Mouse (Mus musculus): ENCODE data around the gene Fa2h. TPM values are rescaled to one million over a fixed set of nuclear protein-coding genes. Genes with fewer than 3 reads are reported as not detected.
A peak's percentile ranks its signal among the peaks of the same experiment; 100 is the strongest.

Gene Fa2h
- polyA plus RNA-seq, 1 experiment from 2014 or later, result not detected

DNA sequence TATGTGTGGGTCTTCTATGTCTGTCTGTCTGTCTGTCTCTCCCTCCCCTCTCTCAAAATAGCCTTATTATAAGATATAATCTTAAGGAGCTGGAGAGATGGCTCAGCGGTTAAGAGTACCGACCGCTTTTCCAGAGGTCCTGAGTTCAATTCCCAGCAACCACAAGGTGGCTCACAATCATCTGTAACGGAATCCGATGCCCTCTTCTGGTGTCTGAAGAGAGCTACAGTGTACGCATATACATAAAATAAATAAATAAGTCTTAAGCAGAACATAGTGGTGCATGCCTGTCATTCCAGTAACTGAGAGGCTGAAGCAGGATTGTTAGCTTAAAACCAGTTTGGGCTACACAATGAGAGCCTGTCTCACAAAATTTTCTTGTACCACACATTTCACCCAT is 43.0 kb downstream of the Fa2h start:
- H3K36me3 ChIP-seq (ENCODE audit: control insufficient read depth, insufficient read depth, low read length), result no peaks in the 10 kb centered on the region
- DNase-seq (ENCODE audit: low spot score), result no peak
- WGBS, result 89% methylated on average over 6 of the region's 6 CpGs

DNA sequence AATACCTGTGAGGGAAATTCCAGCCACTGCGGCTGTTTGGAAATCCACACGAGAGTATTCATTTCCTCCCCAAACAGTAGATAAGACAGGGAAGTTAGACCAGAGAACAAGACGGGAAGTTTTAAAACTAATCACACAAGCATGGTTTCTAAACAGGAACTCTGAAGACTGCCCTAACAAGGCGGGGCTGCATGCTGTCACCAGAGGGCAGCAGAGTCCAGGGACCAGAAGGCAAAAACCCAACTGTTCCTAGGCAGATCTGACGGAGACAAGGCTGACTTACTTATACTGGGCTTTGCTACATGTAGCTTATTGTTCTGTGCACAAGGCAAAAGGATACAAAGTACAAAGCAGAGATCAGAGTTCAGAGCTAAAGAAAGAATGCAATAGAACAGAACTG is 50.4 kb downstream of the Fa2h start:
- ATAC-seq (ENCODE audit: insufficient read depth, low FRiP score, low TSS enrichment) (no peak), DNase-seq (ENCODE audit: low spot score) (peak; percentile 78)
- no peaks in the 10 kb centered on the region for H3K36me3 ChIP-seq (ENCODE audit: control insufficient read depth, insufficient read depth, low read length)
- H3K27me3 ChIP-seq (ENCODE audit: control insufficient read depth, insufficient read depth, low read length), result no peaks in the 10 kb centered on the region
- H3K4me1 ChIP-seq (ENCODE audit: control insufficient read depth, insufficient read depth, low read length), result no peaks in the 10 kb centered on the region
- H3K4me2 ChIP-seq (ENCODE audit: low read depth), result no peak overlapping the region
- no peak overlapping the region for H3K9ac ChIP-seq (ENCODE audit: low read length)
- H3K4me3 ChIP-seq (ENCODE audit: low read depth, low read length), result no peak overlapping the region
- no peaks in the 10 kb centered on the region for H3K9me3 ChIP-seq (ENCODE audit: control insufficient read depth, low read length)
- H3K27ac ChIP-seq (ENCODE audit: low read depth, low read length), result no peak overlapping the region
- 17% methylated on average over 5 of the region's 5 CpGs for WGBS

More for the DNA sequence above, 43.0 kb downstream of the Fa2h start:
- H3K4me1 ChIP-seq (ENCODE audit: control insufficient read depth, insufficient read depth, low read length), result no peaks in the 10 kb centered on the region
- no peak for ATAC-seq (ENCODE audit: insufficient read depth, low FRiP score, low TSS enrichment)
- no peaks in the 10 kb centered on the region for H3K9me3 ChIP-seq (ENCODE audit: control insufficient read depth, low read length)
- H3K9ac ChIP-seq (ENCODE audit: low read length), result no peak overlapping the region
- no peaks in the 10 kb centered on the region for H3K27me3 ChIP-seq (ENCODE audit: control insufficient read depth, insufficient read depth, low read length)
- H3K4me3 ChIP-seq (ENCODE audit: low read depth, low read length), result no peak overlapping the region
- no peak overlapping the region for H3K4me2 ChIP-seq (ENCODE audit: low read depth)
- H3K27ac ChIP-seq (ENCODE audit: low read depth, low read length), result no peak overlapping the region

DNA sequence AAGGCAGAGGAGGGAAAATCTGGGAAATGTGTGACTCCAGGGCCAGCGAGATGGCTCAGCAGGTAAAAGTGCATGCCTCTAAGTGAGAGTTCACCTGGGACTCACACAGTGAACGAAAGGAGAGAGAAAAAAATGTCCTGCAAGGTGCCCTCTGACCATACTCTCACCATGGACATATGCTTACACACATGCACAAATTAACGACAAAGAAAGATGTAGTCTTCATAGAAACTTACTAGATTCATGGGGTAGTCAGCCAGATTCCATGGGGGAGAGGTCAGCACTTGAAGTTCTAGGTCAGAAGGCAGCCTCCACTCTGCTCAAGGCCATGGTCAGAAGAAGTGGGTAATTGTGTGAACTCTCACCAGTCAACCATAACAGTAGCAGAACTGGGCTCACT is 53.4 kb downstream of the Fa2h start:
- no peaks in the 10 kb centered on the region for H3K9me3 ChIP-seq (ENCODE audit: control insufficient read depth, low read length)
- H3K9ac ChIP-seq (ENCODE audit: low read length), result no peak overlapping the region
- no peak overlapping the region for H3K4me2 ChIP-seq (ENCODE audit: low read depth)
- no peaks in the 10 kb centered on the region for H3K27me3 ChIP-seq (ENCODE audit: control insufficient read depth, insufficient read depth, low read length)
- 80% methylated on average over 3 of the region's 3 CpGs for WGBS
- H3K27ac ChIP-seq (ENCODE audit: low read depth, low read length), result no peak overlapping the region
- no peak for ATAC-seq (ENCODE audit: insufficient read depth, low FRiP score, low TSS enrichment)
- H3K4me3 ChIP-seq (ENCODE audit: low read depth, low read length), result no peak overlapping the region
- DNase-seq (ENCODE audit: low spot score), result no peak
- H3K36me3 ChIP-seq (ENCODE audit: control insufficient read depth, insufficient read depth, low read length), result no peaks in the 10 kb centered on the region
- H3K4me1 ChIP-seq (ENCODE audit: control insufficient read depth, insufficient read depth, low read length), result no peaks in the 10 kb centered on the region

DNA sequence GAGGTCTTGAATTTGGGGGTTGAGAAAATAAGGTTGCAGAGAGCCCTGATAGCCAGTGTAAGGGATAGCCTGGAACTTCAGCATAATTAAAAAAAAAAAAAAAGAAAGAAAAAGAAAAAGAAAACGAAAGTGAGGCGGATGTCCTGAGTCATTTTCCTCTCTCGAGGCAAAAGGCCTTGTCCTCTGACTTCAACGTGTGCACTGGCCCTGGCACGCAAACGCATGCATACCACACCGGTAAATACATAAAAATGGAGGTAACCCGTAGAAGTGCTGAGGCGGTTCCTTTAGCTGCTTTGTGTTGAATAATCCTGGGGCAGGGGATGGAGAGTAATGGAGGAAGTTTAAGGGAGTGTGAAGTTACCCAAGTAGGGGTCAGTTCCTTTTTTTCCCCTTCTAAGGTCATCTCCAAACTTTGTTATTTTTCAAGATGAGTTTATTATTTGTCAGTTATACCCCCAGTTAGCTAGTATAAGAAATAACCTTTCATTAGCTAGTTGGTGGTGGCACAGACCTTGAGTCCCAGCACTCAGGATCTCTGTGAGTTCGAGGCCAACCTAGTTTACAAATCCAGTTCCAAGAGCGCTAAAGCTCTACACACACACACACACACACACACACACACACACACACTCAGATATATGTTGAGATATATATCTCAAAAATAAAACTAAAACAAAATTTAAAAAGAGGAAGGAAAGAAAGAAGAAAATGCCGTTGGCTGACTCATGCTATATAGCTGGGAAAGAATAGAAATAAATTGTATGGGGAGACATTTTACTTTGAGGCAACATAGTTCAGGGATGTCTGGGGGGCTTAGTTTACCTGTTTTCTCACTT is 55.0 kb downstream of the Fa2h start:
- Histone ChIP-seq H3K4me2 (ENCODE audit: low read depth) (peak overlapping the region; percentile 53), H3K4me1 (ENCODE audit: control insufficient read depth, insufficient read depth, low read length) (no peaks in the 10 kb centered on the region), H3K27me3 (ENCODE audit: control insufficient read depth, insufficient read depth, low read length) (no peaks in the 10 kb centered on the region), H3K4me3 (ENCODE audit: low read depth, low read length) (no peak overlapping the region; the same call in 1 of the 2 replicates), H3K36me3 (ENCODE audit: control insufficient read depth, insufficient read depth, low read length) (no peaks in the 10 kb centered on the region), H3K9me3 (ENCODE audit: control insufficient read depth, low read length) (no peaks in the 10 kb centered on the region), H3K27ac (ENCODE audit: low read depth, low read length) (no peak overlapping the region), H3K9ac (ENCODE audit: low read length) (no peak overlapping the region)
- no peak for DNase-seq (ENCODE audit: low spot score)
- no peak for ATAC-seq (ENCODE audit: insufficient read depth, low FRiP score, low TSS enrichment)
- WGBS, result 54% methylated on average over 12 of the region's 12 CpGs

DNA sequence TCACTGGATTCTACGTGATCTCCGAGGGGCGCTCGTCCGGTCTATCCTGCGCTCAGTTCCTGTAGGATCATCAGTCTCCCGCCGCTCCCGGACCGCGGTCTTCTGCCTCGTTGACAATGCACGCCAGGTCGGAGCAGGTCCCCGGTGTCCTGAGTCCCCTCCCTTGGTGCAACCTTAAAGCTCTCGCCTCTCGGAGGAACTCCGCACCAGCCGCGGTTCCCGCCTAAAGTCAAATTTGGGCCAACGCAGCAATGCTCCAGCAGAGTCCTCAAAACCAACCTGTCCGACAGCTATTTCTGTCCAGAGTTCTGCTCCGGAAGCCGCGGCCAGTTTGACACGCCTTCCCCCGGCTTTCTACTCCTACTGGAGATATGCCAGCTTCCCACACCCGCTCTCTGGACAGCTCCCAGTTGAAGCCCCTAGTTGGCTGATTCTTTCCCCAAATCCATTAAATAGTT is 55.7 kb downstream of the Fa2h start, which contains the start of gene Mlkl:
TSS of gene Mlkl (minus strand) at position 288 of the 458 bp plus-strand sequence.
- Histone ChIP-seq H3K36me3 (ENCODE audit: control insufficient read depth, insufficient read depth, low read length) (no peaks in the 10 kb centered on the region), H3K4me3 (ENCODE audit: low read depth, low read length) (peak within 1 kb of the TSS; percentile 25), H3K27ac (ENCODE audit: low read depth, low read length) (no peak within 1 kb of the TSS), H3K9me3 (ENCODE audit: control insufficient read depth, low read length) (no peaks in the 10 kb centered on the region), H3K4me2 (ENCODE audit: low read depth) (peak within 1 kb of the TSS; percentile 53), H3K4me1 (ENCODE audit: control insufficient read depth, insufficient read depth, low read length) (no peaks in the 10 kb centered on the region), H3K27me3 (ENCODE audit: control insufficient read depth, insufficient read depth, low read length) (no peaks in the 10 kb centered on the region), H3K9ac (ENCODE audit: low read length) (peak within 1 kb of the TSS; percentile 2; the same call in 1 of the 2 replicates)
- DNase-seq (ENCODE audit: low spot score) (peak; percentile 49), ATAC-seq (ENCODE audit: insufficient read depth, low FRiP score, low TSS enrichment) (no peak)
- 1% methylated on average over 29 of the region's 29 CpGs for WGBS

DNA sequence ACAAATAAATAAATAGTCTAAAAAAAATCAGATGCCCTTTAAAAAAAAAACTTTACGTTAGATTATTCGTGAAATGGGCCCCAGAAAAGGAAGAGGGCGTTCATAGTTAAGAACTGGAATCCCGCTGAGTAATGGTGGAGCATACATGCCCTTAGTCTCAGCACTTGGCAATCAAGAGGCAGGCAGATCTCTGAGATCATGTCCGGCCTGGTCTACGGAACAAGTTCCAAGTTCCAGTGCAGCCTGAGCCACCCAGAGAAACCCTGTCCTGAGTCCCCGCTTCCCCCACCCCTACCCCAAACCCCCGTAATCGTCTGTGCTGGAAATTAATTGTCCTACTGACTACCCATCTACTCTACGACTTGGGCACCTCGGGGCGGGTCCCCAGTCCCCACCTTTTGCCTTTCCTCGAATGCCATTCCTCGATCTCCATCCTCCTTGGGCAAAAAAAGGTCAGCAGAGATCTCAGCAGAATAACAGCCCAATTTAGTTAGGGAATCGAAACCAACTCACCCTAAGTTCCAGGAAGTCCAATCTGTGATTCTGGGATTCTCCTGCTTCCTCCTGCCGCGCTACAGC is 56.2 kb downstream of the Fa2h start:
- no peak for DNase-seq (ENCODE audit: low spot score)
- 0 out of 2 replicates have a peak overlapping the region, but pooled peaks have one; percentile 2 for H3K9ac ChIP-seq (ENCODE audit: low read length)

DNA sequence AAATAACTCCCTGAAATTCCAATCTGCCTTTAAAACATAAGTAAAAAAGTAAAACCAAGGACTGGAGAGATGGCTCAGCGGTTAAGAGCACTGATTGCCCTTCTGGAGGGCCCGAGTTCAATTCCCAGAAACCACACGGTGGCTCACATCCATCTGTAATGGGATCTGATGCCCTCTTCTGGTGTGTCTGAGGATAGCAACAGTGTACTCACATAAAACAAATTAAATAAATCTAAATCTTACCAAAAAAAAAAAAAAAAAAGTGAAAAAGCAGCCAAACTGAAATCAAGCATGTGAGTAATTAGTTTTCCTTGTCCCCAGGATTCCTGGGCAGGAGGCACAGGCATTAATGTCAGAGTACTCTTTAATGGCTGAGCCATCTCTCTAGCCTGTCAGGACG is 56.9 kb downstream of the Fa2h start:
- 85% methylated on average over 4 of the region's 4 CpGs for WGBS
- Histone ChIP-seq H3K4me2 (ENCODE audit: low read depth) (no peak overlapping the region), H3K27me3 (ENCODE audit: control insufficient read depth, insufficient read depth, low read length) (no peaks in the 10 kb centered on the region), H3K27ac (ENCODE audit: low read depth, low read length) (no peak overlapping the region), H3K36me3 (ENCODE audit: control insufficient read depth, insufficient read depth, low read length) (no peaks in the 10 kb centered on the region), H3K4me1 (ENCODE audit: control insufficient read depth, insufficient read depth, low read length) (no peaks in the 10 kb centered on the region), H3K9me3 (ENCODE audit: control insufficient read depth, low read length) (no peaks in the 10 kb centered on the region), H3K9ac (ENCODE audit: low read length) (no peak overlapping the region), H3K4me3 (ENCODE audit: low read depth, low read length) (no peak overlapping the region)
- ATAC-seq (ENCODE audit: insufficient read depth, low FRiP score, low TSS enrichment), result no peak
- no peak for DNase-seq (ENCODE audit: low spot score)

More for the DNA sequence above, 56.2 kb downstream of the Fa2h start:
- Histone ChIP-seq H3K27ac (ENCODE audit: low read depth, low read length) (no peak overlapping the region), H3K27me3 (ENCODE audit: control insufficient read depth, insufficient read depth, low read length) (no peaks in the 10 kb centered on the region), H3K36me3 (ENCODE audit: control insufficient read depth, insufficient read depth, low read length) (no peaks in the 10 kb centered on the region), H3K9me3 (ENCODE audit: control insufficient read depth, low read length) (no peaks in the 10 kb centered on the region), H3K4me3 (ENCODE audit: low read depth, low read length) (peak overlapping the region; percentile 25), H3K4me1 (ENCODE audit: control insufficient read depth, insufficient read depth, low read length) (no peaks in the 10 kb centered on the region), H3K4me2 (ENCODE audit: low read depth) (peak overlapping the region; percentile 53)
- 32% methylated on average over 17 of the region's 17 CpGs for WGBS
- no peak for ATAC-seq (ENCODE audit: insufficient read depth, low FRiP score, low TSS enrichment)

DNA sequence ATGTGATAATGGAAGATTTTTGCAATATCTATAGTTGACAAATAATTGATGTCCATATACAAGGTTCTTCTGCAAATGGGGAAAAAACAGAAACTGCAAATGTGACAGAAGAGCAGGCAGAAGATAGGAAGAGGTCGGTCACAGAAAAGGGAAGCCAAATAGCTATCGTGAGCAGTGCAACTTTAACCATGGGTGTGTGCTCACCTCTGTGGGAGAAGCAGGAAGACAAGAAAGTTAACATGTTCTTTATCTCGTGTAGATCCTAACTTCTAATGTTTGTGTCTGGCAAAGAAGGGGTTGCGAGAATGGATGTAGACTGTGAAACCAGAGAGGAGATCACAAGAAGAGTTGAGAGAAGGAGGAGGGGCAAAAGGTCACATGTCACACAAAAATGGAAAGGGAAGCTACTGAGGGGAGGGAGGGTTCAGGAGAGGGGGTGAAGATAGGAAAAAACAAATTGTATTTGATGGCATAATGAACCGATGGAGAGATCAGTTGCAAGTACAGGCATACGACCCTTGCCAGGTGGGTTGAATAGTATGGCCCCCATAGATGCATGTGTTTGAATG is 68.3 kb downstream of the Fa2h start:
- ATAC-seq (ENCODE audit: insufficient read depth, low FRiP score, low TSS enrichment) (no peak), DNase-seq (ENCODE audit: low spot score) (no peak)
- Histone ChIP-seq H3K27ac (ENCODE audit: low read depth, low read length) (no peak overlapping the region), H3K4me3 (ENCODE audit: low read depth, low read length) (no peak overlapping the region), H3K9me3 (ENCODE audit: control insufficient read depth, low read length) (no peaks in the 10 kb centered on the region), H3K4me2 (ENCODE audit: low read depth) (no peak overlapping the region), H3K36me3 (ENCODE audit: control insufficient read depth, insufficient read depth, low read length) (no peaks in the 10 kb centered on the region), H3K4me1 (ENCODE audit: control insufficient read depth, insufficient read depth, low read length) (no peaks in the 10 kb centered on the region), H3K9ac (ENCODE audit: low read length) (no peak overlapping the region), H3K27me3 (ENCODE audit: control insufficient read depth, insufficient read depth, low read length) (no peaks in the 10 kb centered on the region)
- WGBS, result 91% methylated on average over 6 of the region's 6 CpGs

All from neural tube, embryonic 11.5 days (tissue).